8 mouse cellular contexts compared by ENCODE assay signal in the genomic region with DNA sequence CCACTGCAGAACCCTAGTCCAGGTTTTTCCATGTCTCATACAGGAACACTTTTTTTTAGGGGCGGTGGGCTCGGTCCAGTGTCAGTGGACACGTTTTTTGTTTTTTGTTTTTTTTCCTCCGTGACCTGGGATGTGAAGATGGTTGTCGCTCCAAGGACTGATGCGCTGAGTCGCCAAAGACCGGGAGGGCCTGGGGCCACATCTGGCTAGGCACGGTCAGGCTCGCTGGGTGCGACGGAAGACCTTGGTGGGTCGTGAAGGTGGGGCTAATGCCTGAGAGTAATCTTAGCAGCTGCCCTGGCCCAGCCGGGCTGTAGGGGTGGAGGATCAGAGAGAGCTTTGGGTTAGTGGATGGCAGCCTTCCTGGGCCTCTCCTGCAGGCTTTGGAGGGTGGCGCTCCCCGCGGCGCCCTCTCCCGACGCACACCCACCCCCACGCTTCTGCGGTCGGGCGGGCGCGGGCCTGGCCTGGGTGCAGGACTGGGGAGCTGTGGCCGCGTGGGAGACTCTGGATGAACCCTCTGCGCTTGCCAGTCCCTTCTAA. TPM values are rescaled to one million over a fixed set of nuclear protein-coding genes. Genes with fewer than 3 reads are reported as not detected.
DNase-seq lines count a peak whose midpoint lies in the region; ATAC-seq and TF ChIP-seq lines count a peak whose summit lies in the region.

No protein-coding gene starts in this region.

- H3K27ac ChIP-seq in kidney, embryonic 14.5 days (ENCODE audit: low read depth, low read length), result peak overlapping the region; percentile 83
- peak overlapping the region; percentile 89 for H3K27ac ChIP-seq in heart, embryonic 11.5 days (ENCODE audit: low read depth, low read length)
- H3K27ac ChIP-seq in limb, embryonic 13.5 days, result peak overlapping the region; percentile 91
- H3K27ac ChIP-seq in midbrain, postnatal 0 days (ENCODE audit: low read depth, low read length), result peak overlapping the region; percentile 86

- no peak for TF ChIP-seq CTCF in G1E (IDR thresholded peaks at IDR 0.05; ENCODE audit: low read depth, low read length)
- TF ChIP-seq CTCF in midbrain, postnatal 0 days (IDR thresholded peaks at IDR 0.05), result 0 out of 2 replicates have a peak, but pooled peaks have one; percentile 2

- no peaks in the 10 kb centered on the region for H3K9me3 ChIP-seq in kidney, embryonic 14.5 days (ENCODE audit: control insufficient read depth, low read length)
- no peaks in the 10 kb centered on the region for H3K9me3 ChIP-seq in G1E (replicated peaks)
- no peaks in the 10 kb centered on the region for H3K9me3 ChIP-seq in heart, embryonic 11.5 days (replicated peaks; ENCODE audit: control insufficient read depth, low read length)
- 0 out of 2 replicates have a peak, but pooled peaks cover 3% of the 10 kb centered on the region for H3K9me3 ChIP-seq in limb, embryonic 13.5 days
- H3K9me3 ChIP-seq in midbrain, postnatal 0 days (ENCODE audit: low read length), result no peaks in the 10 kb centered on the region

- H3K27me3 ChIP-seq in kidney, embryonic 14.5 days (ENCODE audit: control insufficient read depth, insufficient read depth, low read length), result no peaks in the 10 kb centered on the region
- H3K27me3 ChIP-seq in G1E (ENCODE audit: insufficient read depth, low read length), result no peaks in the 10 kb centered on the region
- no peaks in the 10 kb centered on the region for H3K27me3 ChIP-seq in heart, embryonic 11.5 days (ENCODE audit: control insufficient read depth, insufficient read depth, low read length)
- no peaks in the 10 kb centered on the region for H3K27me3 ChIP-seq in limb, embryonic 13.5 days
- no peaks in the 10 kb centered on the region for H3K27me3 ChIP-seq in midbrain, postnatal 0 days (ENCODE audit: insufficient read depth, low read length)

- H3K4me2 ChIP-seq in kidney, embryonic 14.5 days (replicated peaks; ENCODE audit: low read depth, low read length), result peak overlapping the region; percentile 88
- peak overlapping the region; percentile 79 for H3K4me2 ChIP-seq in heart, embryonic 11.5 days
- H3K4me2 ChIP-seq in limb, embryonic 13.5 days (replicated peaks), result peak overlapping the region; percentile 100
- peak overlapping the region; percentile 98 for H3K4me2 ChIP-seq in midbrain, postnatal 0 days (ENCODE audit: low read depth, low read length, poor library complexity, severe bottlenecking)

- under 1% methylated on average over 29 of the region's 29 CpGs for WGBS in kidney, embryonic 14.5 days
- whole genome bisulfite sequencing in heart, embryonic 11.5 days (ENCODE audit: insufficient replicate concordance), result under 1% methylated on average over 29 of the region's 29 CpGs
- WGBS in limb, embryonic 13.5 days, result 0% methylated on average over 29 of the region's 29 CpGs
- under 1% methylated on average over 29 of the region's 29 CpGs for WGBS in midbrain, postnatal 0 days

- peaks cover 30% of the 10 kb centered on the region for H3K4me1 ChIP-seq in kidney, embryonic 14.5 days (ENCODE audit: control insufficient read depth, insufficient read depth, low read length)
- H3K4me1 ChIP-seq in G1E (ENCODE audit: insufficient read depth, low read depth, low read length), result peaks cover 59% of the 10 kb centered on the region
- peaks cover 41% of the 10 kb centered on the region for H3K4me1 ChIP-seq in heart, embryonic 11.5 days (ENCODE audit: control insufficient read depth, insufficient read depth, low read length)
- peaks cover 49% of the 10 kb centered on the region for H3K4me1 ChIP-seq in limb, embryonic 13.5 days
- H3K4me1 ChIP-seq in midbrain, postnatal 0 days (ENCODE audit: insufficient read depth, low read length), result peaks cover 27% of the 10 kb centered on the region

- H3K9ac ChIP-seq in kidney, embryonic 14.5 days (ENCODE audit: low read depth, low read length), result peak overlapping the region; percentile 95
- H3K9ac ChIP-seq in heart, embryonic 11.5 days (ENCODE audit: low read depth, low read length), result peak overlapping the region; percentile 88
- H3K9ac ChIP-seq in limb, embryonic 13.5 days, result peak overlapping the region; percentile 95
- peak overlapping the region; percentile 91 for H3K9ac ChIP-seq in midbrain, postnatal 0 days (replicated peaks; ENCODE audit: low read length, poor library complexity, severe bottlenecking)

- peak; percentile 16; the same call in 1 of the 2 replicates for ATAC-seq in kidney, embryonic 14.5 days (ENCODE audit: low FRiP score, low TSS enrichment)
- ATAC-seq in G1E (ENCODE audit: extremely low read depth, insufficient number of reproducible peaks, low FRiP score, poor library complexity, severe bottlenecking), result peak; percentile 12; the same call in 1 of the 2 replicates
- ATAC-seq in common myeloid progenitor, adult 5-6 weeks (replicated peaks; ENCODE audit: low read depth, poor library complexity, severe bottlenecking), result peak; percentile 21
- ATAC-seq in heart, embryonic 11.5 days (replicated peaks; ENCODE audit: insufficient number of reproducible peaks, low FRiP score, low TSS enrichment), result 0 out of 2 replicates have a peak, but pooled peaks have one; percentile 5
- peak; percentile 30; the same call in 1 of the 2 replicates for ATAC-seq in limb, embryonic 13.5 days (ENCODE audit: low FRiP score, low read depth)
- no peak; the same call in 1 of the 2 replicates for ATAC-seq in midbrain, postnatal 0 days (ENCODE audit: low FRiP score)

- H3K36me3 ChIP-seq in kidney, embryonic 14.5 days (ENCODE audit: control insufficient read depth, insufficient read depth, low read length), result peaks cover 2% of the 10 kb centered on the region; the same call in 1 of the 2 replicates
- peaks cover 44% of the 10 kb centered on the region for H3K36me3 ChIP-seq in G1E (replicated peaks)
- H3K36me3 ChIP-seq in heart, embryonic 11.5 days (ENCODE audit: control insufficient read depth, insufficient read depth, low read length), result no peaks in the 10 kb centered on the region
- peaks cover 19% of the 10 kb centered on the region for H3K36me3 ChIP-seq in limb, embryonic 13.5 days
- H3K36me3 ChIP-seq in midbrain, postnatal 0 days (ENCODE audit: insufficient read depth, low read length), result no peaks in the 10 kb centered on the region

- peak overlapping the region; percentile 82 for H3K4me3 ChIP-seq in kidney, embryonic 14.5 days (ENCODE audit: low read length)
- peak overlapping the region; percentile 88 for H3K4me3 ChIP-seq in G1E (ENCODE audit: low read depth, low read length)
- H3K4me3 ChIP-seq in heart, embryonic 11.5 days (ENCODE audit: low read depth, low read length), result peak overlapping the region; percentile 86
- peak overlapping the region; percentile 94 for H3K4me3 ChIP-seq in limb, embryonic 13.5 days
- peak overlapping the region; percentile 65 for H3K4me3 ChIP-seq in midbrain, postnatal 0 days (ENCODE audit: low read depth, low read length)

- DNase-seq in kidney, postnatal 14 days, result no peak
- DNase-seq in G1E (ENCODE audit: low spot score), result peak; percentile 73
- DNase-seq in midbrain, postnatal 0 days (ENCODE audit: low spot score), result no peak
- peak; percentile 38 for DNase-seq in yolk sac, embryonic 10.5 days (ENCODE audit: low spot score)

RNA-seq across cellular contexts. Expression of gene Agap3, which starts 0.8 kb away (rescaled TPM):
- polyA plus RNA-seq in kidney, embryonic 14.5 days (2014; fragmentation: Nextera tagmentation; extraction: Ambion mirVana), result 19.7 and 24.7 TPM in 2 replicates
- total RNA-seq in G1E (2014; fragmentation: Nextera tagmentation) (22.0 and 26.3 TPM in 2 replicates), G1E (2017) (30.3 and 32.8 TPM in 2 replicates)
- polyA plus RNA-seq in G1E (2012), result 133 and 147 TPM in 2 replicates
- total RNA-seq in common myeloid progenitor, adult 5-6 weeks (2017), result 23.6 and 35.8 TPM in 2 replicates
- 24.6 and 28.8 TPM in 2 replicates for polyA plus RNA-seq in heart, embryonic 11.5 days (2014; fragmentation: Nextera tagmentation; extraction: Ambion mirVana)
- polyA plus RNA-seq in limb, embryonic 13.5 days (2015; fragmentation: Nextera tagmentation; extraction: Ambion mirVana), result 29.8 and 35.4 TPM in 2 replicates
- 239 and 282 TPM in 2 replicates for total RNA-seq in midbrain, postnatal 0 days (2014; rRNA removed)
- polyA plus RNA-seq in midbrain, postnatal 0 days (2015; fragmentation: Nextera tagmentation; extraction: Ambion mirVana), result 116 and 120 TPM in 2 replicates

RNA-seq across cellular contexts. Expression of gene Tmub1, which starts 5.1 kb away (rescaled TPM):
- polyA plus RNA-seq in kidney, embryonic 14.5 days (2014; fragmentation: Nextera tagmentation; extraction: Ambion mirVana), result 23.8 and 25.7 TPM in 2 replicates
- total RNA-seq in G1E (2014; fragmentation: Nextera tagmentation) (11.1 and 14.3 TPM in 2 replicates), G1E (2017) (13.3 and 16.1 TPM in 2 replicates)
- polyA plus RNA-seq in G1E (2012), result 36.3 and 38.1 TPM in 2 replicates
- total RNA-seq in common myeloid progenitor, adult 5-6 weeks (2017), result 9.1 and 9.5 TPM in 2 replicates
- polyA plus RNA-seq in heart, embryonic 11.5 days (2014; fragmentation: Nextera tagmentation; extraction: Ambion mirVana), result 21.5 and 22.6 TPM in 2 replicates
- 23.7 and 24.6 TPM in 2 replicates for polyA plus RNA-seq in limb, embryonic 13.5 days (2015; fragmentation: Nextera tagmentation; extraction: Ambion mirVana)
- total RNA-seq in midbrain, postnatal 0 days (2014; rRNA removed), result 52.1 and 91.5 TPM in 2 replicates
- polyA plus RNA-seq in midbrain, postnatal 0 days (2015; fragmentation: Nextera tagmentation; extraction: Ambion mirVana), result 65.3 and 65.5 TPM in 2 replicates

RNA-seq across cellular contexts. Expression of gene Fastk, which starts 7.7 kb away (rescaled TPM):
- 104 and 105 TPM in 2 replicates for polyA plus RNA-seq in kidney, embryonic 14.5 days (2014; fragmentation: Nextera tagmentation; extraction: Ambion mirVana)
- total RNA-seq in G1E (2014; fragmentation: Nextera tagmentation) (95.9 and 97.8 TPM in 2 replicates), G1E (2017) (36.2 and 46.9 TPM in 2 replicates)
- 286 and 295 TPM in 2 replicates for polyA plus RNA-seq in G1E (2012)
- 19.0 and 30.9 TPM in 2 replicates for total RNA-seq in common myeloid progenitor, adult 5-6 weeks (2017)
- 158 and 165 TPM in 2 replicates for polyA plus RNA-seq in heart, embryonic 11.5 days (2014; fragmentation: Nextera tagmentation; extraction: Ambion mirVana)
- polyA plus RNA-seq in limb, embryonic 13.5 days (2015; fragmentation: Nextera tagmentation; extraction: Ambion mirVana), result 120 TPM in 2 replicates
- total RNA-seq in midbrain, postnatal 0 days (2014; rRNA removed), result 139 and 174 TPM in 2 replicates
- 97.9 and 109 TPM in 2 replicates for polyA plus RNA-seq in midbrain, postnatal 0 days (2015; fragmentation: Nextera tagmentation; extraction: Ambion mirVana)

RNA-seq across cellular contexts. Expression of gene Slc4a2, which starts 29.1 kb away (rescaled TPM):
- polyA plus RNA-seq in kidney, embryonic 14.5 days (2014; fragmentation: Nextera tagmentation; extraction: Ambion mirVana), result 21.6 and 26.8 TPM in 2 replicates
- total RNA-seq in G1E (2014; fragmentation: Nextera tagmentation), result 24.7 and 42.1 TPM in 2 replicates
- 25.5 and 30.5 TPM in 2 replicates for total RNA-seq in G1E (2017)
- polyA plus RNA-seq in G1E (2012), result 17.4 and 20.0 TPM in 2 replicates
- 18.9 and 35.9 TPM in 2 replicates for total RNA-seq in common myeloid progenitor, adult 5-6 weeks (2017)
- polyA plus RNA-seq in heart, embryonic 11.5 days (2014; fragmentation: Nextera tagmentation; extraction: Ambion mirVana), result 17.7 and 17.9 TPM in 2 replicates
- 39.5 and 42.0 TPM in 2 replicates for polyA plus RNA-seq in limb, embryonic 13.5 days (2015; fragmentation: Nextera tagmentation; extraction: Ambion mirVana)
- 35.7 and 42.1 TPM in 2 replicates for total RNA-seq in midbrain, postnatal 0 days (2014; rRNA removed)
- polyA plus RNA-seq in midbrain, postnatal 0 days (2015; fragmentation: Nextera tagmentation; extraction: Ambion mirVana), result 11.5 and 11.8 TPM in 2 replicates

RNA-seq across cellular contexts. Expression of gene Cdk5, which starts 29.4 kb away (rescaled TPM):
- 45.5 and 60.2 TPM in 2 replicates for polyA plus RNA-seq in kidney, embryonic 14.5 days (2014; fragmentation: Nextera tagmentation; extraction: Ambion mirVana)
- total RNA-seq in G1E (2014; fragmentation: Nextera tagmentation) (14.3 and 19.1 TPM in 2 replicates), G1E (2017) (26.6 and 28.1 TPM in 2 replicates)
- 9.8 and 12.7 TPM in 2 replicates for polyA plus RNA-seq in G1E (2012)
- 13.9 and 14.3 TPM in 2 replicates for total RNA-seq in common myeloid progenitor, adult 5-6 weeks (2017)
- polyA plus RNA-seq in heart, embryonic 11.5 days (2014; fragmentation: Nextera tagmentation; extraction: Ambion mirVana), result 34.0 and 36.2 TPM in 2 replicates
- polyA plus RNA-seq in limb, embryonic 13.5 days (2015; fragmentation: Nextera tagmentation; extraction: Ambion mirVana), result 53.5 and 59.5 TPM in 2 replicates
- 96.5 and 104 TPM in 2 replicates for total RNA-seq in midbrain, postnatal 0 days (2014; rRNA removed)
- polyA plus RNA-seq in midbrain, postnatal 0 days (2015; fragmentation: Nextera tagmentation; extraction: Ambion mirVana), result 168 and 182 TPM in 2 replicates

Comparison
In these comparisons a context has a peak if more than half of its experiments do, and no peak if none do; other contexts are left out.
1. DNase-seq: peak in G1E (single experiment) and yolk sac, embryonic 10.5 days (single experiment); none in kidney, postnatal 14 days (single experiment) and midbrain, postnatal 0 days (single experiment).
2. Peak in every context shown above with its lines, with median percentiles within 50 percentile points of each other: H3K27ac ChIP-seq, H3K4me2 ChIP-seq, H3K4me3 ChIP-seq and H3K9ac ChIP-seq.